Mouse (Mus musculus) urinary bladder, postnatal 10 days (tissue): ENCODE results near the gene Nudcd3.

Source experiments
- DNase-seq: peaks from one replicate; pipeline ENCODE4 v3.0.0; 2022; ENCODE audit warnings: low spot score

The Nudcd3 gene

DNA sequence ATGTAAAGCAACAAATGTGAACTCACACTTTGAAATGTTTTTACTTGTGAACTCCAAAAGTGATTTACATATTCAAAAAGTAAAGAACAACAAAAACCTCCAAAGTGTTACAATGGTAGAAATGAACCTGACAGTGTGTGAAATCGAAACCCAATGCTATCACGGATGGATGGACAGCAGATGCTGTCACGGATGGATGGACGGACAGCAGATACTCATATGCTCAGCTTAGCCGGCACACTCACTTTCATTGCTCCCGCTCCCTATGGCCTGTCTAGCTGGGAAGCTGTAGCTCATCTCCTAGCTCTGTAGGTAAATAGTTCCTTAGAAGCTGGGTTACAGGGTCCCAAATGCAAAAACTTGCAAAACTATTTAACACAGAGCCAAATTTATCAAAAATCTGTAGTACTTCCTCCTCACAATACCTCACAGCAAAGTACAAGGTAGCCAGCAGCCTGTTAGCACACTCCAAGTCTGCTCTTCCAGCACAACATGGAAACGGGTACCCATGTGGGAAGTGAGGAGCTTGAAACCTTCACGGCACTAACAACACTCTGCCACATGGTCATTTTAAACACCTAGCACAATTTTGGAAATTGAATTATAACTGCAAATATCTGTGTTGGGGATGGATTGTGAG, 22.3 kb downstream of the Nudcd3 start:
- no peak for DNase-seq

DNA sequence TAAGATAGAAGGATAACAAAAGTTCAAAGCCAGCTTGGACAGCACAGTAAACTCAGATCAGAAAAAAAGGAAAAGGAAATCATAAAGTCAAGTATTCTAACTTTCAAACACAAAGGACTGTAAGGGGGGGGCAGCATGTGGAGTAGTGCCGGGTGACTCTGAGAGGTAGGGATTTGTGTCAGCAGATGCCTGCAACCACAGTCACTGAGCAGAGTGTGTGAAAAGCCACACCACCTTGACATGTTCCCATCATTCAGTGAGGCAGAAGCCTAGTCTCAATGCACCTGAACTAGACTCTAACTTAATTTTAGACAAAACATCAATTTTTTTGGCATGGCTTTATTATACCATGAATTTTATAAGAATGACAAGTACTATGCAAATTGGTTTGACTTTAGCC, 24.7 kb downstream of the Nudcd3 start:
- no peak for DNase-seq

DNA sequence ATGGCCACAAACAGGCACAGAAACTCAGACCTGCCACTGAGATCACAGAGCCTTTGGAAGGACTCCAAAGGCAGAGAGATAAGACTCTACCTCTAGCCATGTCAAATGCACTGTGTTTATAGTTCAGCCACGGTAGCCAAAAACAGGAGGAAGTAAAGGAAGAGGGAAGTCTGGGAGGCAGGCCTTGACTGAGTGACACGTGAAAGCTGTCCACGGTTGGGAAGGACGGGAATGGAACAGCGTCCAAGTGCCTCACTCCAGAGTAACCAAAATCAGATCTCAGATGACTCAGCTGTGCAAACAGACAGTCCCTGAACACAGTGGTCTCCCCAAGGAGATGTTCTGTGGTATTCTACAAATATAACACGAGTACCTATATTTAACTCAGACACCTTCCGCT, 25.5 kb downstream of the Nudcd3 start:
- DNase-seq = no peak

DNA sequence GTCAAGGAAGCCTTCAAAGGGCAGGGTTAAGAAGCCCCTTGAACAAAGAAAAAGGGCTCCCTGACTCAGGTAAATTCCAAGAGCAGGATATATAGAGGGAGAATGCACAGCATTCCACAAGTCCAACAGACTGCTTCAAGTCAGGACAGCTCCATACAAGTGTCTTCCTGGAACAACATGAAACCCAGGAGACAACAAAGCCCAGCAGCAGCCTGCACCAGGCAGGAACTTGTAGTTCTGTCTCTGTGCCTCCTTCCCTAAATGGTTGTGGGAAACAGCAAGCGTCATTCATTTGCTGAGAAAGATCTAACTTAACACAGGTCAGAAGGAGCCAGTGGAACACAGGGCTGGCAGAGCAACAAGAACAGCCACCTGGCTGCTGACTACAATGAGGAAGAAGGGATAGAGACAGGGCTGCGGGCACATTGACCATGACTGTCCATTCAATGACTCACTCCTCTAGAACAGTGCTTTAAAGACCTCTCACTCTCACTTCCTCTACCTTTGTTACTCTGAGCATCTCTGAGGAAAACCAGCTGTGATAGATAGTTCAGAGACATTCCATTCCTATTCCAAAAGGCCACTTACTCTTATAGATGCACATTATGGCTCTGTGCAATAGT, 31.1 kb downstream of the Nudcd3 start:
- no peak for DNase-seq

DNA sequence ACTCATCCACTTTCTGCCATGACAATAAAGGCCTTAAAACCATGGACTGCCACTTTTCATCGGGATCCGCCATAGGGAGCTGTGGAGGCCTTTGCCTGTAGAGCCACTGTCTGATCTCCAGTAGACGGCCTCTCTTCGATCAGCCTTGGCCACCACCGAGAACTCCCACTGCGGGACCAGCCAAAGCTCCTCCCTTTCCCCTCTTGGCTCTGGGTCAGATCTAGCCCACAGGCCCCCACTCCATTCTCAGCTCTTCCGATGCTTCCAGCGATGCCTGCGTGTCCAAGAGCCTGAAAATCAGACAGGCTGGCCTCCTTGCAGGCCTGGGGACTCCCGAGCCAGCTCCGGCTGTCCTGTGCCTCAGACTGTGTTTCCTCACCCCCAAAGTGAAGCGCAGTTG, 33.9 kb downstream of the Nudcd3 start:
- no peak for DNase-seq

DNA sequence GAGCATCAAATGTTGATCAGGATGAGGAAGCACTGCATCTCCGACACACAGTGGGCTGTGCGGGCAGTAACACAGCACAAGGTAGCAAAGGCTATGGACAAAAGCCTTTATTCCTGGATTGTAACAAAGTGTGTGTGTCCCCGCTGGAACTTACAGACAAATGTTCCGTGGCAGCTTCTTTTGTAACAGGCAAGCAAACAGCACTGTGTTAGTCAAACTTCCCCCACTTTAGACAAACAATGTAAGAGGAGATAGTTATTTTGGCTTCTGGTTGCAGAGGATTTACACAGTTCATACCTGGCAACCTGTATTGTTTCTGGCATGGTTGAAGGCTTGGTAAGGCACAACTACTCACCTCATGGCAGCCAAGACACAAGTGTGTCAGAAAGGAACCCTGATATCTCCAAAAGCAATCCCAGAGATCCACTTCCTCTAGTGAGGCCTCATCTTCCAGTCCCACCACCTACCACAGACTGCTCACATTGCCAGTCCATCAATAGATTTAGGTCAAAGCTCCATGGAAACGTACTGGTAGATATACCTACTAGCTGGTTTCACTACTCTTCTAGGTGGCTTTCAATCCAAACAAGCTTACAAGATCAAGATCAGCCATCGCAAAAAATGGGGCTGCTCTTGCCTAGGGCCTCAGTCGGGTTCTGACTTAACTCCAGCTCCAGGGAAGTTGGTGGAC, 34.7 kb downstream of the Nudcd3 start:
- no peak for DNase-seq

DNA sequence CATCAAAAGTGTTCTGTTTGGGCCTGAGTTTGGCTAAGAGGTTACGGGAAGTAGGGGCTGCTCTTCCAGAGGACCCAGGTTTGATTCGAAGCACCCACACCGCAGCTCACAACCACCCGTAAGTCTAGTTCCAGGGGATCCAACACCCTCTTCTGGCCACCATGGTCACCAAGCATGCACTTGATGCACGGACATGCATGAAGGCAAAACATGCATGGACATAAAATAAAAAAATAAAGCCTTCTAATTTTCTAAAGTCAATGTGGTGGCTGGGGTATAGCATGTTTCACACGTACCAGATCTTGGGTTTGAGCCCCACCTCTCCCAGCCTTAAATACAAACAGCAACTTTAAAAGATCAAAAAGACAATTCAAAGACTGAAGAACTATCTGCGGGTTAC, 35.4 kb downstream of the Nudcd3 start:
- no peak for DNase-seq

DNA sequence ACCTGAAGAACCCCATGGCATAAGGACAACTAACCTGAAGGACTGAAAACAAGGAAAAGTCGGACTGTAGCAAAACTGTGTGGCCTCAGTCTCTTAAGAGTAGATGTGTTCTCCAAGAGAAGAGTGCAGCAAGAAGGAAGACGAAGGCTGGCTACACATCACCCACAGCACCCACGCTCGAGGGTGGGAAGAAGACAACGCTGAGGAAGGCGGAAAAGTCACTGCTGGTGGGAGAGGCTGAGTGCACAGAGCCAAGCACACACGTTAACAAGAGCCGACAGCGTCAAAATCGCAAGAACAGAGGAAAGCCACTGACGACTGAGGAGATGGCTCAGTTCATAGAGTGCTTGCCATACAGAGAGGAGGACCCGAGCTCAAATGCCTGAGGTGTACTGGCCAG, 36.5 kb downstream of the Nudcd3 start:
- no peak for DNase-seq

DNA sequence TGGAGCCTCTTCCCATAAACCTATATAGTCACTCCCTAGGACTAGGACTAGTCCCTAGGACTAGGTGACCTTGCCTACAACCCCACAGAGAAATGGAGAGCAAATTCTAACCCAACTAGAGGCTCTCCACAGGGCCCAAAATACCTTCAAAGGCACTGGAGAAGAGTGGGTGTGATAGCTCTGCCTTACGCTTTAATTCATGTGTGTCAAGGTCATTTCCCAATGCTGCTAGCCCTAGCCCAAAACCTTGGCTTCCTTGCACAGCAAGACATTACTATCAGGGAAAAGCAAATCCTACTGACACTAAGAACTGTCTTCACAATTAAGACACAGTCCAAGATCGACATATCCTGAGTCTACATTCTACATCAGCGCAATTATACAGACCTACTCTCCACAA, 37.2 kb downstream of the Nudcd3 start:
- DNase-seq = no peak

DNA sequence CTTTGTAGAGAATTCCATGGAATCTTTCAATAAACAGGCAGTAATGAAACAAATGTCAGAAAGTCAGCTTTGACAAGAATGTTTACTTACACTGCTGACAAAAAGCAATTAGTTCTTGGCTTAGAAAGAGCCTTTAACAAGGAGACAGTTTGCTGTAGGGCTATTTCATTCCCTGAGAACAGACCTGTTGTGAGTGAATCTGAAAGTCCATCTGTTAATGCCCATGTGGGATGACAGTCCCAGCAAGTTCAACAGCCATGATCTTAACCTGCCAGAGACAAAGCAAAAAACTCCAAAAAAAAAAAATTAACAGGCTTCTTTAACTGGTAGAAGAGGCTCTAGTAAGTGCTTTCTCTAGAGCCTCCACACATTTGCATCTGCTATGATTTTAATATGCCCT, 38.7 kb downstream of the Nudcd3 start:
- DNase-seq = no peak

DNA sequence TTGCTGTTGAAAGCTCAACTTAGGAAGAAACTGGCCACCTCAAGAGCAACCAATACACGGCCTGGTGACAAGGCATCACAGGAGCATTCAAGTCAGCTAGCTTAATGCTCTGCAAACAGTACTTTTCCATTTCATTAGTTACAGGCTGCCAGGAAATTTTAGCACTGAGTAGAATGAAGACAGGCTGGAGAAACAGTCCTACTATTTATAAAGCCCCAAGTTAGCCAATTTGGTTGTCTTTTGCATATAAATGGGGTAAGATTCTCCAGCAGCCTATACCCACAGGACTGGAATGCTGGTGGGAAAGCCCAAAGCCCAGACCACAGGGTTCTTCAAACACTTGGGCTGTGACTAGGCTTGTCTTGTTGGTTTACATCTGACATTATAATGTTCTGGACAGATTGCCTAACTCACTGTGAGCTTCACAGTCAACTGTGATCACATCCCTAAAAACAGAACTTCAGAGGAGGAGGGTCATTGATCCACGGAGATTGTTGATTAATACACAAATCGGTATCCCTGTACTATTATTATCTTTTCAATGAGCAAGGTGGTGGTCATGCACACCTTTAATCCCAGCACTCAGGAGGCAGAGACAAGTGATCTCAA, 39.4 kb downstream of the Nudcd3 start:
- DNase-seq = no peak

DNA sequence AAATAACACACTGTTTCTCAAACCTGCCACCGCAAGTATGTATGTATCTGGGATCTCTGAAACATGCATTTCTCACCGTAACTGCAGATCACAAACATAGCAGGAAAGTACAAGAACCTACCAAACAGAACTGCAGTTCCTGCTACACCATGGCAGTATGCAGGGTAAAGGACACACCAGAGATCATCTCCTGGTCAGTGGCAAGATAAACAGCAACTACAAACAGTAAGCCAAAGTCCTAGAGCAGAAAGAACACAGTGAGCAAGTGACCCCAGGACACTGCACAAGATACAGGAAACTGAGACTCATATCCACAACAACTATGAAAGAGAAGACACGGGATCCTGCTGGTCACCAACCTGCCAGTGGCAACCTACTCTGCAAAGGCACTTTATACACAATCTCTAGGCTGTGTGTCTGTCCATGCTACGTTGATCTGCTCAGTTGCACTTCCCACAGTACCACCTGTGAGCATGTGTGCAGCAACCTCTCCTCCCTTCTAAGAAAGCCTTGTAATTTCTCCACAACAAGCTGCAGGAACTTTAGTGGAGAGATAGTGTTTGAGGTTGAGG, 40.4 kb downstream of the Nudcd3 start:
- no peak for DNase-seq

DNA sequence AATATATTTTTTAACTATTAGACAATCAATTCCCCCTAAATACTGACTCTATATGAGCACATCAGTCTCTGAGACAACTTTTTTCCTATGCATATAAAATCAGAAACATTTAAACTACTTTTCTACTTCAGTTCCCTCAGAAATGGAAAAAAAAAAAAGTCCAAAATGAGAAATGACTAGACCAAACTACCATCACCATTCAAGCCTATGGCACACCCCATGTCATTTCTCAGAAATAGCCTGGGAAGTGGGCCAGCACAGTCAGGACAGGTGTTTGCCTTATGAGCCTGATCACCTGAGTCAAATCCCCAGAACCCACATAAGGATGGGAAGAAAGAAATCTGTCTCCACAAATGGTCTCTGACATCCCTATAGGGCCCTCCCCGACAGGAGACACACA, 41.7 kb downstream of the Nudcd3 start:
- no peak for DNase-seq

DNA sequence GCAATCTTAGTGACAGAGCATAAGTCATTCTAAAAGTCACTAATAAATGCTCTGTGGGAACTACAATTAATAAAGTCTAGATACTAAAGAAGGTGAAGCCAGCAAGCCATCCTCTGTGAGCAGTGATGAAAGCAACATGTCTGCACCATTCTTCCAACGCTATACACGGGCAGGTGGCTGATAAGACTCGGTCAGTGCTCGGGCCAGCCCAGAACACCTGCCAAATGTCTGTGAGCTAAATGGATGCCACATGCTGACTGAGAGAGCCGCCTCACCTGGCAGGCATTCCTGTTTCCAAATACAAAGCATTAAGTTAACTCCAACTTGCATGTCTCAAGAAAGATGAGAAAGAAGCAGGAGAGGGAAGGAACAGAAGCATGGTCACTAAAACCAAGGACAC, 43.1 kb downstream of the Nudcd3 start:
- no peak for DNase-seq

DNA sequence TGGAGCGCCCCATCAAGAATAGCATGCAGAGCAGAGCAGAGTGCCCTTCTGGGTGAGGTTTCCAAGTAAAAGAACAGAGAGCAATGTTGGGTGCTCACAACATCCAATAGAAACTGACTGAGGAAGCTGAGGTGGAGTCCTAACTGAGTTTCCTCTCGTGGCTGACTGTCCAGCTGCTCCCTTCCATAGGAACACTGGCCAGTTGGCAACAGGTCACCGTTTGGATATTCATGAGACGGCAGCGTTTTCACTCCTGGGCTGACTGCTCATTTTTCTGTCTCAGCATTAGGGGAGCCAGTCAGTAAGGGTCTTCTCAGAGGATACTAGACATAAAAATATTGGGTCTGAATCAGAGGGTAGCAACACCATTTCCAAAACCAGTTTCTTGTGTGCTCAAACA, 43.6 kb downstream of the Nudcd3 start:
- no peak for DNase-seq

DNA sequence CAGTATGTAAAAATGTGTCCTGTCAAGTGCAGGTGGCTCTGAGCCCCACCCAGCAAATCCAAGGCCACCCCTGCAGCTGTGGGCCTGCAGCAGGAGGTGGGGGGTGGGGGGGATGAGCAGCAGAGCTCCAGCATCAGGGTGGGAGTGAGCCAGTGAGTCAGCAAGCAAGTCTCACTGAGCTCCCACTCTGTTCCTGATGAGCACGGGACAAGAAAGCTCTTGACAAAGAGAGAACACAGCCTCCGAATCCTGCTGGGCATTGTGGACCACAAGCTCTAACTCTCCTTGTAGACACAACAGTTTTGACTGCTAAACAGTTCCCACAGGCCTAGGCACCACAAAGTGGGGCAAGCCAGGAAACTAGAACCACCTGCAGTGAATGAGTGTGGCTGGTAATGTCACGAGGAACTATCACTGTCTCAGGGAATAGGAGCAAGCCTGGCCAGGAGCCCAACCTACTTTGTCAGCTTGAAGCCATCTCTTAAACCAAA, 46.0 kb downstream of the Nudcd3 start:
- no peak for DNase-seq

DNA sequence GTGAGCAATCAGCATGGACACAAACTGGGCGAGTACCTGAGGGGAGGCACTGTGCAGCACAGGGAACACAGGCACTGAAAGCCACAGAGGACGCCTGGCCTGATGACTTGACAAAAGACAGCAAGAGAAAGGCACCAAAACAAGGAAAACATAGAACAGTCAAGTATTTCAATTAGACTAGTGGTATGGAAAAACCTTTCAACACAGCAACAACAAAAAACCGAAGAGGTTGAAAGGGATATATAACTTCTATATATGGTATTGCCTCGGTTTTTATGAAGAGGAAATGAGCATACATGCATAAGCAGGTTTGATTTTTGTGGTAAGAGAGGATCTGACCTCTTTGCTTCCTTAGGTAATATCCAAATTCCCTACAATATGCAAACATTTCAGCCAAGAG, 47.4 kb downstream of the Nudcd3 start:
- no peak for DNase-seq

DNA sequence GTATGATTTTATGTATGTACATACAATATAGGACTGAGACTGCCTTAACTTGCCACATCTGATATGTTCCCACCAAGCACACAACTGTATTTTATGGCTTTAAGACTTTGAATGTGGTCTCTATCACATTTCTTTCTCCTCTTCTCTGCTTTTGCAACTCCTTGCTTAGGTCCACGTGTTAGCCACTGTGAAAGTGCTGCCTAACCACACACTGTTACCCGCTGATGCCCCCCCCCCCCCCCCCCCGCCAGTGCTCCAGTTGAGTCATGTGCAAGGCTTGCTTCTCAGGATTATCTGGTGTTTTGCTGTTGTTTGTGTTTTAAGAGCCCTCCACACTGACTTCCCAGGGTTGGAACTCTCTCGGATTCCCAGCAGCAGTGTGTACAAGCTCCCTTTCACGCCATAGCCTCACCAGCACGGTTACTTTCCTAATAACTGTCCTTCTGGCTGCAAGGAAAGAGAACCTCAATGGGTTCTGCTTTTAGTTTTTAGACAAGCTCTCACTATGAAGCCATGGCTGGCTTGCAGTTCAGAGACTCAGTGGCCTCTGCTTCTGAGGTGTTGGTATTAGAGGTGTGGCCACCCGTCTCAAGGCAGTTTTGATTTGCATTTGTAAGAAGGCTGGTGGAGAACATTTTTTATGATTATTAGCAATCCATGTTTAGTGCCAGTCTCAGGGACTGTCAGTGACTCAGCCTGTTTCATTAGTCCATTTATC, 61.8 kb downstream of the Nudcd3 start:
- no peak for DNase-seq

DNA sequence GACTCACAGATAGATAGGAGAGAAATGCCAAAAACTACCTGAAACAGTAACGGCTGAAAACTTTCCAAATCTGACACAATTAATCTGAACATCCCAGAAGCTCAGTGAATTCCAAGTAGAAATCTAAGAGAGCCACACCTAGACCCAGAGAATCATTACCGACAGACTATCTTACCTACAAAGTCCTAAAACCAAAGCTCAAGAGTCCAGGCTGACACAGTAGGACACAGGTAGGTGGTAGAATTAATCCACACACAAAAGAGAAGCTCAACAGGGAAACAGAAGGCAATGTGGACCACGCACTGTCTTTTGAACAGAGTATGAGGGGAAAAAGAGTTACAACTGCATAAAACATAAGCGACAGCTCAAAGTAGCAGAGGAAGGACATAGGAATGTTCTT, 67.3 kb downstream of the Nudcd3 start:
- no peak for DNase-seq

DNA sequence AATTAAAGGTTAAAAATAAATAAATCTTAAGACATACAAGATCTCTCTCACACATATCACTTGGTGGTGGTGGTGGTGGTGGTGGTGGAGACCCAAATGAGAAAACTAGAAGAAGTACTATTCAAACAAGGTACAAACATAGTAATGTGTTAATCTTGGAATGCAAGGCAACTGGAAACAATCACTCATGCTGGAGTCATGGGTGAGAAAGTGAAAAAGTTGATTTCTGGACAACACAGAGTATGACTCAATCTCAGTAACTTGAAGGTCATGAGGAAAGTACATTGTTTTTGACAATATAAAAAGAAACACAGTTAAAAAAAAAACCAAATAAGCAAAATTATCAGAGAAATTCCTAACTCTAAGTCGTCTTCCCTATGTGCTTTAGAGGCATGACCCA, 69.6 kb downstream of the Nudcd3 start:
- DNase-seq = no peak

DNA sequence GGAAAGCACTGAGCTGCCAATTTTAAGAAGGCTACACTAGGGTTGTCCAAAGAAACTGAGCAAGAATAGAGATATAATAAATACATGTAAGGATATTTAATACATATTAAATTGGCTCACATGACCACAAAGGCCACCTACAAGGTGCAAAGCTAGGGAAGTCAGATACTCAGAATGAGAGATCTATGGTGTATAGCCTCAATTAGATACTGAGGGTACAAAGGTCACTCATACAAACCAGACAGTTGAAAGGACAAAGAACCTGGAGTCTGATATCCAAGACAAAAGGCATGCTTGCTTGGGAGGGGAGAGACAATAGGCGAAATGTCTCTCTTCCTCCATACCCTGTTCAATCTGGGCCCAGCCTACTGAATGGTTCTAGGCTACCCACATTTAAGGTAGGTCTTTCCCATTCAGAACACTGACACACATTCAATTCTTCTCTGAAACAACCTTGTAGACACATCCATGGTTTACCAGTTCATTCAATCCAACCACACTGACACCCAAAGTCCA, 76.6 kb downstream of the Nudcd3 start:
- DNase-seq = no peak

DNA sequence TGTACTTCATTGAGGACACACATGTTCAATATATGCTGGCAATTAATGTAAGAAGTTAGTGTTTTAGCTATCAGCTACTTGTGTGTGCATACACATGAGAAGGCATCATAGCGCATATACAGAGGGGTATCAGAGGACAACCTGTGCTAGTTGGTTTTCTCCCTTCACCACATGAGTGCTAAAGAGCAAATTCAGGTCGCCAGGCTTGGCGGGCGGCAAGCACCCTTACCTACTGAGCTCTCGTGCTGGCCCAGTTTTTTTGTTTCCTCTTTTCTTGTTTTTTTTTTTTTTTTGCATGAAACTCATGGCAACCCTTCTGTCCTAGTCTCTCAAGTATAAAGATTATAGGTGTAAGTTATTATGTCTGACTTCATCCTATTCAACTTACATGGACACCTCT, 77.6 kb downstream of the Nudcd3 start:
- no peak for DNase-seq
